Mouse (Mus musculus) midbrain, embryonic 11.5 days (tissue): ENCODE results near the gene Armc12. TPM values are rescaled to one million over a fixed set of nuclear protein-coding genes. Genes with fewer than 3 reads are reported as not detected.

Experiments used
- ATAC-seq: fragments of 200-750 bp; cut with Nextera tagmentation; 2 replicates; pipeline ENCODE4 v1.8.0; 2017; ENCODE audit warnings: moderate TSS enrichment, moderate library complexity; ENCODE audit not compliant: low FRiP score
- DNase-seq: peaks from one replicate; pipeline ENCODE4 v3.0.0; 2015; ENCODE audit warnings: low spot score; ENCODE audit errors: missing footprints
- H3K27ac ChIP-seq: fragments of 300-500 bp; sonication (generic); 2 replicates; pipeline ENCODE4 v1.5.1; 2014; ENCODE audit warnings: low read depth, low read length
- H3K27me3 ChIP-seq: fragments of 300-500 bp; sonication (generic); 2 replicates; pipeline ENCODE4 v1.6.1; 2014; ENCODE audit warnings: mild to moderate bottlenecking, low read length, moderate library complexity, mixed read lengths; ENCODE audit not compliant: control insufficient read depth, insufficient read depth
- H3K36me3 ChIP-seq: fragments of 300-500 bp; sonication (generic); 2 replicates; pipeline ENCODE4 v1.6.1; 2014; ENCODE audit warnings: mild to moderate bottlenecking, low read length, moderate library complexity, mixed read lengths; ENCODE audit not compliant: control insufficient read depth, insufficient read depth
- H3K4me1 ChIP-seq: fragments of 300-500 bp; sonication (generic); 2 replicates; pipeline ENCODE4 v1.6.1; 2014; ENCODE audit warnings: low read length; ENCODE audit not compliant: control insufficient read depth, insufficient read depth
- H3K4me2 ChIP-seq: fragments of 300-500 bp; sonication (generic); 2 replicates; pipeline ENCODE4 v1.6.1; 2014; ENCODE audit warnings: mild to moderate bottlenecking, moderate library complexity
- H3K4me3 ChIP-seq: fragments of 300-500 bp; sonication (generic); 2 replicates; pipeline ENCODE4 v1.5.1; 2014; ENCODE audit warnings: low read depth, low read length
- H3K9ac ChIP-seq: fragments of 300-500 bp; sonication (generic); 2 replicates; pipeline ENCODE4 v1.6.1; 2014; ENCODE audit warnings: low read length
- H3K9me3 ChIP-seq: fragments of 300-500 bp; sonication (generic); 2 replicates; pipeline ENCODE4 v1.6.1; 2016; ENCODE audit warnings: low read length; ENCODE audit not compliant: control insufficient read depth
- WGBS: fragments of 180-500 bp; shearing (Covaris S2); extraction: QIAGEN DNeasy Blood & Tissue Kit; methylation state at CpG from one replicate; pipeline ENCODE4 v1.1.7; 2014; 5-methylcytosine and 5-hydroxymethylcytosine counted together
- polyA plus RNA-seq: library from polyadenylated mRNA; unstranded; fragments of >200 nt; fragmentation: Nextera tagmentation; extraction: Ambion mirVana; gene quantifications from 2 replicates; pipeline ENCODE4 v1.2.1, GENCODE M21; 2014

Gene Armc12
- polyA plus RNA-seq = not detected in 2 replicates

DNA sequence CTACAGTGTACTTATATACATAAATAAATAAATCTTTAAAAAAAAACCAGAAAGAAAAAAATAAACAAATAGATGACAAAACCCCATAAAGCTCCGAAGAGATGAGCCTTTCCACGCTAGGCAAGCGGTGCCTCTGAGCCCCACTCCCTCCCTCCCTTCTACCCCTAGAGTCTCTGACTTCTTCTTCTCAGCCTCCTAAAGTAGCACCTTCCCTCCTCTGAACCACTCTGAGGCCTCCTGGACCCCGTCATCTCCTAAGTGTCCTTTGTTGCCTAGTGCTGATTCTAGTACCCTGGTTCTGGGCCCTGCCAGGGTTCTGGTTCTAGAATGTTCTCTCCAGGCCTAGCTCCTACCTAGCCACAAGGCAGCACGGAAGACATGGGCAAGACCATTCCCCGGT is at the start of gene Armc12:
Armc12 (plus strand) TSS at position 301 of the 400 bp plus-strand sequence.
- whole genome bisulfite sequencing = 86% methylated on average over 6 of the region's 6 CpGs
- H3K4me2 ChIP-seq = no peak within 1 kb of the TSS
- H3K9ac ChIP-seq = no peak within 1 kb of the TSS

GRCm38 (mm10) chr17:28484704-28485445 is 45.7 kb upstream of the Armc12 start:
- 11% methylated on average over 30 of the region's 30 CpGs for WGBS
- H3K27ac ChIP-seq = no peak overlapping the region
- H3K9me3 ChIP-seq = no peaks in the 10 kb centered on the region
- DNase-seq (peak; percentile 92), ATAC-seq (peak; percentile 6; the same call in 1 of the 2 replicates)
- H3K9ac ChIP-seq = peak overlapping the region; percentile 87
- peaks cover 7% of the 10 kb centered on the region for H3K4me1 ChIP-seq
- H3K36me3 ChIP-seq = no peaks in the 10 kb centered on the region
- peak overlapping the region; percentile 86 for H3K4me3 ChIP-seq
- H3K27me3 ChIP-seq = no peaks in the 10 kb centered on the region
- H3K4me2 ChIP-seq = peak overlapping the region; percentile 66

More for the DNA sequence above, at the start of gene Armc12:
- Histone ChIP-seq H3K4me1 (no peaks in the 10 kb centered on the region), H3K27me3 (no peaks in the 10 kb centered on the region), H3K9me3 (no peaks in the 10 kb centered on the region), H3K4me3 (no peak within 1 kb of the TSS), H3K27ac (no peak within 1 kb of the TSS), H3K36me3 (no peaks in the 10 kb centered on the region)
- DNase-seq (no peak), ATAC-seq (no peak)

- H3K4me1 ChIP-seq = peaks cover 7% of the 10 kb centered on the region
- DNase-seq (peak; percentile 98), ATAC-seq (peak; percentile 16; the same call in 1 of the 2 replicates)
- H3K4me3 ChIP-seq = peak overlapping the region; percentile 86
- WGBS = under 1% methylated on average over 60 of the region's 77 CpGs
- no peaks in the 10 kb centered on the region for H3K36me3 ChIP-seq
- no peaks in the 10 kb centered on the region for H3K27me3 ChIP-seq
- peak overlapping the region; percentile 66 for H3K4me2 ChIP-seq
- no peaks in the 10 kb centered on the region for H3K9me3 ChIP-seq
- peak overlapping the region; percentile 87 for H3K9ac ChIP-seq
- H3K27ac ChIP-seq = peak overlapping the region; percentile 77
Observed at GRCm38 (mm10) chr17:28485446-28485948, 45.1 kb upstream of the Armc12 start.

DNA sequence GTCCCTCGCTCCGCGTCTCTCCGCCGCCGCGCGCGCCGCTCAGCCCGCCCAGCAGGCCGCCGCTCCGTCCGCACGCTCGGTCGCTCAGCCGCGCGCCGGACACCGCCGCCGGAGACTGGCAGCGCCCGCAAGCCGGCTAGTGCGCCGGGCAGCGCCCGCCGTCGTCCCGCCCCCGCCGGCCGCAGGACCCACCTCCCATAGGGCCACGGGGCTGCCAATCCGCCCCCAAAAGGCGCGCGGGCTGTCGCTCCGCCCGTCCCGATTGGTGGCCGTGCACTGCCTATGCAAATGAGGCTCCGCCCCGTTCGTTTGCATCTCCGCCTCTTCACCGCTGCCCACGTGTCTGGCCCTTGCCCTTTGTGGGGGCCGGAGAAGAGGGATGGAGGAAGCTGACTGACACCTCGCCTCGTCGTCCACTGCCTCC is 44.6 kb upstream of the Armc12 start:
- 0% methylated on average over 47 of the region's 58 CpGs for WGBS
- Histone ChIP-seq H3K9me3 (no peaks in the 10 kb centered on the region), H3K4me2 (peak overlapping the region; percentile 66), H3K4me3 (peak overlapping the region; percentile 86), H3K4me1 (peaks cover 7% of the 10 kb centered on the region), H3K27me3 (no peaks in the 10 kb centered on the region), H3K9ac (peak overlapping the region; percentile 87), H3K27ac (peak overlapping the region; percentile 77), H3K36me3 (no peaks in the 10 kb centered on the region)
- DNase-seq (peak; percentile 99), ATAC-seq (peak; percentile 99)

DNA sequence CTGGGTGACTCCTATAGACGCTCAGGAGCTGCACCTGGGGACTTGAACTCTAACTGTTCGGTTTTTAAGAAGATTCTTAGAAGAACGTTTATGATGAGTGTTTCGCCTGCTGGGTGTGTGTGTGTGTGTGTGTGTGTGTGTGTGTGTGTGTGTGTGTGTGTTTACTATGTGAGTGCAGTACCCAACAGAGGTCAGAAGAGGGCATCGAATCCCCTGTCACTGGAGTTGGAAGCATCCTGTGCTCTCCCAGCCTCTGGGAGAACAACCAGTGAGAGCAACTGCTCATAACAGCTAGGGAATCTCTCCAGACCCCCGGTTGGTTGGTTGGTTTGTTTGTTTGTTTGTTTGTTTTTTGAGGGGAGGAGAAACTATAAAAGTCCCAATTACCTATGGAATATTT is 43.9 kb upstream of the Armc12 start:
- no peak overlapping the region for H3K4me2 ChIP-seq
- no peak overlapping the region for H3K9ac ChIP-seq
- peaks cover 7% of the 10 kb centered on the region for H3K4me1 ChIP-seq
- no peak overlapping the region for H3K27ac ChIP-seq
- H3K27me3 ChIP-seq = no peaks in the 10 kb centered on the region
- H3K4me3 ChIP-seq = no peak overlapping the region; the same call in 1 of the 2 replicates
- WGBS = 79% methylated on average over 6 of the region's 6 CpGs
- H3K9me3 ChIP-seq = no peaks in the 10 kb centered on the region
- no peak; the same call in 1 of the 2 replicates for ATAC-seq
- H3K36me3 ChIP-seq = no peaks in the 10 kb centered on the region
- DNase-seq = no peak

GRCm38 (mm10) chr17:28487584-28488257 is 42.9 kb upstream of the Armc12 start:
- H3K4me2 ChIP-seq = no peak overlapping the region

GRCm38 (mm10) chr17:28488258-28489013 is 42.2 kb upstream of the Armc12 start:
- Histone ChIP-seq H3K27me3 (no peaks in the 10 kb centered on the region), H3K4me3 (no peak overlapping the region), H3K4me1 (peaks cover 7% of the 10 kb centered on the region), H3K9me3 (no peaks in the 10 kb centered on the region), H3K9ac (no peak overlapping the region), H3K36me3 (no peaks in the 10 kb centered on the region), H3K4me2 (no peak overlapping the region), H3K27ac (no peak overlapping the region)
- WGBS = 87% methylated on average over 7 of the region's 7 CpGs
- no peak for ATAC-seq
- DNase-seq = no peak

More at GRCm38 (mm10) chr17:28487584-28488257, 42.9 kb upstream of the Armc12 start:
- DNase-seq (no peak), ATAC-seq (no peak)
- no peak overlapping the region for H3K9ac ChIP-seq
- 94% methylated on average over 18 of the region's 18 CpGs for WGBS
- H3K36me3 ChIP-seq = no peaks in the 10 kb centered on the region
- H3K4me1 ChIP-seq = peaks cover 7% of the 10 kb centered on the region
- H3K9me3 ChIP-seq = no peaks in the 10 kb centered on the region
- H3K4me3 ChIP-seq = no peak overlapping the region
- no peak overlapping the region for H3K27ac ChIP-seq
- no peaks in the 10 kb centered on the region for H3K27me3 ChIP-seq

- Histone ChIP-seq H3K4me3 (no peak overlapping the region), H3K4me2 (no peak overlapping the region), H3K27ac (no peak overlapping the region), H3K27me3 (no peaks in the 10 kb centered on the region), H3K9ac (no peak overlapping the region), H3K36me3 (no peaks in the 10 kb centered on the region), H3K9me3 (no peaks in the 10 kb centered on the region), H3K4me1 (peaks cover 3% of the 10 kb centered on the region; the same call in 1 of the 2 replicates)
- 78% methylated on average over 14 of the region's 14 CpGs for WGBS
- DNase-seq = no peak
- ATAC-seq = no peak
Observed at GRCm38 (mm10) chr17:28491035-28491770, 39.4 kb upstream of the Armc12 start.
